Mouse (Mus musculus): Measurements from ENCODE around the gene Osbp2. TPM values are rescaled to one million over a fixed set of nuclear protein-coding genes. Genes with fewer than 3 reads are reported as not detected.

The Osbp2 gene
- polyA plus RNA-seq, 1 experiment from 2014 or later, result 1.3 TPM

DNA sequence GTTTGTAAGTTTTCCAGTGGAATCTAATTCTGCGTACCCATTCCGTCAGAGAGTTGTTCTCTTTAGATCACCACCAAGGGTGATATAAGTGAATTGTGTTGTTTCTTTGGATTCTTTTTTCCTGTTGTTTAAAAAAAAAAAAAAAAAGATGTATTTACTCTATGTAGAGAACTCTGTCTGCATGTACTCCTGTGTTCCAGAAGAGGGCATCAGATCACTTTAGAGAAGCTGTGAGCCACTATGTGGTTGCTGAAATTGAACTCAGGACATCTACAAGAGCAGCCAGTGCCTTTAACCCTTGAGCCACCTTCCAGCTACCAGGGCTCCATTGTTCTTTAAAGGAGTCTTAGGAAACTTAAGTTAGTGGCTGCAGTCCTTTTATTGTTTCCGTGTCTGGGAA is 166.3 kb downstream of the Osbp2 start:
- TF ChIP-seq CTCF (IDR thresholded peaks at IDR 0.05; ENCODE audit: low read depth), result peak; percentile 55
- Histone ChIP-seq H3K9me3 (replicated peaks; ENCODE audit: low read length) (no peaks in the 10 kb centered on the region), H3K9ac (ENCODE audit: low read depth, low read length) (no peak overlapping the region), H3K4me2 (ENCODE audit: low read length) (no peak overlapping the region), H3K27me3 (ENCODE audit: insufficient read depth, low read length) (no peaks in the 10 kb centered on the region), H3K4me1 (replicated peaks; ENCODE audit: insufficient read depth, low read length) (no peaks in the 10 kb centered on the region), H3K4me3 (replicated peaks; ENCODE audit: low read depth, low read length) (no peak overlapping the region), H3K27ac (no peak overlapping the region), H3K36me3 (ENCODE audit: insufficient read depth, low read length) (no peaks in the 10 kb centered on the region)
- WGBS, result 79% methylated on average over 3 of the region's 3 CpGs
- ATAC-seq (replicated peaks; ENCODE audit: low FRiP score, low read depth) (no peak), DNase-seq (ENCODE audit: low spot score) (no peak)

DNA sequence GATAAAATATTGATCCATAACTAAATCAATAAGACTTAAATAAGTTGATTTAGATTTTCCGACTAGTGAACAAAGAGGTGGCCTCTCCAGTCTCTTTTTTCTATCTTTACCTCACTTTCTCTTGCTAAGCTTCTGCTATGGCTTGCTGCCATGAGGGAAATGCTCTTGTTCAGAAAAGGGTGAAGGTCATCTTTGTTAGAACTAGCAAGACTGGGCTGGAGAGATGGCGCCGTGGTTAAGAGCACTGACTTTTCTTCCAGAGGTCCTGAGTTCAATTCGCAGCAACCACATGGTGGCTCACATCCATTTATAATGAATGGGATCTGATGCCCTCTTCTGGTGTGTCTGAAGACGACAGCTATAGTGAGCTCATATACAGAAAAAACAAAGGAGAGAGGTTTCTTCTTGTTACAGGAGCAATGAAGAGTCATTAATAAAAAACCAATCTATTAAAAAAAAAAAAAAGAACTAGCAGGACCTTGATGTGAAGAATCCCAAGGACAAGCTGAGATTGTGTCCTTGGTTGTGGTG is 167.6 kb downstream of the Osbp2 start:
- Histone ChIP-seq H3K36me3 (ENCODE audit: insufficient read depth, low read length) (no peaks in the 10 kb centered on the region), H3K4me1 (replicated peaks; ENCODE audit: insufficient read depth, low read length) (no peaks in the 10 kb centered on the region), H3K9ac (ENCODE audit: low read depth, low read length) (no peak overlapping the region), H3K9me3 (replicated peaks; ENCODE audit: low read length) (no peaks in the 10 kb centered on the region), H3K4me3 (replicated peaks; ENCODE audit: low read depth, low read length) (no peak overlapping the region), H3K4me2 (ENCODE audit: low read length) (no peak overlapping the region), H3K27me3 (ENCODE audit: insufficient read depth, low read length) (no peaks in the 10 kb centered on the region), H3K27ac (no peak overlapping the region)
- TF ChIP-seq CTCF (IDR thresholded peaks at IDR 0.05; ENCODE audit: low read depth), result peak; percentile 26; the same call in 1 of the 2 replicates
- DNase-seq (ENCODE audit: low spot score) (no peak), ATAC-seq (replicated peaks; ENCODE audit: low FRiP score, low read depth) (no peak)
- 80% methylated on average over 5 of the region's 5 CpGs for WGBS

DNA sequence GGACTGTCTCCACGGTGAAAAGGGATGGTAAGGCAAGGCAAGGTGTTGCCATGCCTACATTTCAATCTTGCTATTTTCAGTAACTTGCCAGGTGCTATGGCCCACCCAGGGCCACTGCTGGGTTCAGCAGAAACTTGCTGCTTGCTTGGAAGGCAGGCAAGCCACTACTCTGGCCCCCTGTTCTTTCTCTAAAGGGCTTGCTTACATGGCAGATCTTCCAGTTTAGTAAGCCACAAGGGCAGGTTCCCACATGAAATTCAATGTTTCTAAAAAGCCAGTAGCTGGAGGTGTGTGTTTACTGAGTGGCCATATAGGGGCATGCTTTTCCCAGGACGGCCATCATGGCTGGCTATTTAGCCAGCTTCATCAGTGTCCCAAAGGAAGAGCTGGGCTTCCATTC is 172.0 kb downstream of the Osbp2 start:
- Histone ChIP-seq H3K9ac (ENCODE audit: low read depth, low read length) (no peak overlapping the region), H3K36me3 (ENCODE audit: insufficient read depth, low read length) (peaks cover 35% of the 10 kb centered on the region), H3K27ac (no peak overlapping the region), H3K9me3 (replicated peaks; ENCODE audit: low read length) (no peaks in the 10 kb centered on the region), H3K4me2 (ENCODE audit: low read length) (no peak overlapping the region), H3K4me3 (replicated peaks; ENCODE audit: low read depth, low read length) (no peak overlapping the region), H3K4me1 (replicated peaks; ENCODE audit: insufficient read depth, low read length) (no peaks in the 10 kb centered on the region), H3K27me3 (ENCODE audit: insufficient read depth, low read length) (no peaks in the 10 kb centered on the region)
- DNase-seq (ENCODE audit: low spot score), result no peak
- TF ChIP-seq CTCF (IDR thresholded peaks at IDR 0.05; ENCODE audit: low read depth), result no peak
- 81% methylated on average over 2 of the region's 2 CpGs for WGBS
- ATAC-seq (replicated peaks; ENCODE audit: low FRiP score, low read depth), result no peak

DNA sequence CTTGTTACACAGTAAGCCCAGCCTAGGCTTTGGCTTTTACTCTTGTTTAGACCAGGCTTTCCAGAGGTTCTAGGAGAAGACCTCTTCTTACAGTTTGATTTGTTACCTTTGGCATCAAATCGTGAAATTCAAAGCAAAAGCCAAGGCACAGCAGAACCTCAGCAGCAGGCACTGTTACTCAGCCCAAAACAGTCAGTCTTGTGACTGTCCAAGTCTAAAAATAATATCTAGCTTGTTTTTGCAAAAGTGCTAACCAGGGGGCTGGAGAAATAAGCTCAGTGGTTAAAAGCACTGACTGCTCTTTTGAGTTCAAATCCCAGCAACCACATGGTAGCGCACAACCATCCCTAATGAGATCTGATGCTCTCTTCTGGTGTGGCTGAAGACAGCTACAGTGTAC is 176.8 kb downstream of the Osbp2 start:
- WGBS, result 72% methylated on average over 2 of the region's 2 CpGs
- no peak for ATAC-seq (replicated peaks; ENCODE audit: low FRiP score, low read depth)
- no peak for TF ChIP-seq CTCF (IDR thresholded peaks at IDR 0.05; ENCODE audit: low read depth)

DNA sequence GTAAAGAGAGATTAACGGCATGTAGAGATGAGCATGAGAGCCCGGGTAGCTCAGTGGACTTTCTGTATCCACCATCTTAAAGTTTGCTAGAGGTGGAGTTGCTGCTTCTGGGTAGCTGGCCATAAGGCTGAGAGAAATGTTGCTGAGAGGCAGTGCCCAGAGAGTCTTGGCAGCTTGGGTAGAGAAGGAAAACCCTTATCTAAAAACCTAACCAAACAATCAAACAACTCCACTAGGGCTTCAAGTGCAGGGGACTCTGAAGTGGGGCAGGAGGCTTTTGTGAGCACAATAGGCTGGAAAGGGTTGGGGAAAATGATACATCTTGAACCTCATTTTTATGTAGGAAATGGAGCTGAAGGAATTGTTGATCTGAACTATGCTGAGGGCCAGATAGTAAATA is 177.4 kb downstream of the Osbp2 start:
- no peak for DNase-seq (ENCODE audit: low spot score)
- no peaks in the 10 kb centered on the region for H3K4me1 ChIP-seq (replicated peaks; ENCODE audit: insufficient read depth, low read length)
- H3K9me3 ChIP-seq (replicated peaks; ENCODE audit: low read length), result no peaks in the 10 kb centered on the region
- no peak overlapping the region for H3K9ac ChIP-seq (ENCODE audit: low read depth, low read length)
- no peak overlapping the region for H3K4me3 ChIP-seq (replicated peaks; ENCODE audit: low read depth, low read length)
- no peak for TF ChIP-seq CTCF (IDR thresholded peaks at IDR 0.05; ENCODE audit: low read depth)
- 95% methylated on average over 2 of the region's 2 CpGs for WGBS
- ATAC-seq (replicated peaks; ENCODE audit: low FRiP score, low read depth), result no peak
- no peak overlapping the region for H3K27ac ChIP-seq
- H3K4me2 ChIP-seq (ENCODE audit: low read length), result no peak overlapping the region
- peaks cover 70% of the 10 kb centered on the region for H3K36me3 ChIP-seq (ENCODE audit: insufficient read depth, low read length)
- H3K27me3 ChIP-seq (ENCODE audit: insufficient read depth, low read length), result no peaks in the 10 kb centered on the region

More for the DNA sequence above, 176.8 kb downstream of the Osbp2 start:
- no peak overlapping the region for H3K9ac ChIP-seq (ENCODE audit: low read depth, low read length)
- H3K27me3 ChIP-seq (ENCODE audit: insufficient read depth, low read length), result no peaks in the 10 kb centered on the region
- H3K4me3 ChIP-seq (replicated peaks; ENCODE audit: low read depth, low read length), result no peak overlapping the region
- H3K4me2 ChIP-seq (ENCODE audit: low read length), result no peak overlapping the region
- no peak overlapping the region for H3K27ac ChIP-seq
- DNase-seq (ENCODE audit: low spot score), result peak; percentile 22
- no peaks in the 10 kb centered on the region for H3K9me3 ChIP-seq (replicated peaks; ENCODE audit: low read length)
- H3K4me1 ChIP-seq (replicated peaks; ENCODE audit: insufficient read depth, low read length), result no peaks in the 10 kb centered on the region
- peaks cover 65% of the 10 kb centered on the region for H3K36me3 ChIP-seq (ENCODE audit: insufficient read depth, low read length)

DNA sequence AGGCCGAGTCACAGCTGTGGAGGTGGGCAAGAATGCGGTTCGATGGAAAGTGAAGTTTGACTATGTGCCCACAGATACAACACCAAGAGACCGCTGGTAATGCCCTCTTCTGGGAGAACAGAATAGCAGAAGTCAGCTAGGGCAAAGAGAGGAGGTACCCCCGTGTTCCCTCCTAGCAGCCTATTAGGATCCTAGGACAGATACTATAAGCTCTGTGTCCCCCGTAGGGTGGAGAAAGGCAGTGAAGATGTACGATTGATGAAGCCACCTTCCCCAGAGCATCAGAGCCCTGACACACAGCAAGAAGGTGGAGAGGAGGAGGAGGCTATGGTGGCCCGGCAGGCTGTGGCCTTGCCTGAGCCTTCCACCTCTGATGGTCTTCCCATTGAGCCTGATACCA is 178.3 kb downstream of the Osbp2 start:
- peaks cover 72% of the 10 kb centered on the region for H3K36me3 ChIP-seq (ENCODE audit: insufficient read depth, low read length)
- no peak overlapping the region for H3K27ac ChIP-seq
- TF ChIP-seq CTCF (IDR thresholded peaks at IDR 0.05; ENCODE audit: low read depth), result no peak
- no peak overlapping the region for H3K4me2 ChIP-seq (ENCODE audit: low read length)
- DNase-seq (ENCODE audit: low spot score), result no peak
- no peaks in the 10 kb centered on the region for H3K9me3 ChIP-seq (replicated peaks; ENCODE audit: low read length)
- ATAC-seq (replicated peaks; ENCODE audit: low FRiP score, low read depth), result no peak
- H3K4me1 ChIP-seq (replicated peaks; ENCODE audit: insufficient read depth, low read length), result no peaks in the 10 kb centered on the region
- no peak overlapping the region for H3K4me3 ChIP-seq (replicated peaks; ENCODE audit: low read depth, low read length)
- H3K27me3 ChIP-seq (ENCODE audit: insufficient read depth, low read length), result no peaks in the 10 kb centered on the region
- 95% methylated on average over 8 of the region's 8 CpGs for WGBS
- H3K9ac ChIP-seq (ENCODE audit: low read depth, low read length), result no peak overlapping the region

Data from kidney, postnatal 0 days (tissue).